Mouse (Mus musculus): ENCODE results near the gene Pold2.
A peak's percentile ranks its signal among the peaks of the same experiment; 100 is the strongest.

Gene Pold2

DNA sequence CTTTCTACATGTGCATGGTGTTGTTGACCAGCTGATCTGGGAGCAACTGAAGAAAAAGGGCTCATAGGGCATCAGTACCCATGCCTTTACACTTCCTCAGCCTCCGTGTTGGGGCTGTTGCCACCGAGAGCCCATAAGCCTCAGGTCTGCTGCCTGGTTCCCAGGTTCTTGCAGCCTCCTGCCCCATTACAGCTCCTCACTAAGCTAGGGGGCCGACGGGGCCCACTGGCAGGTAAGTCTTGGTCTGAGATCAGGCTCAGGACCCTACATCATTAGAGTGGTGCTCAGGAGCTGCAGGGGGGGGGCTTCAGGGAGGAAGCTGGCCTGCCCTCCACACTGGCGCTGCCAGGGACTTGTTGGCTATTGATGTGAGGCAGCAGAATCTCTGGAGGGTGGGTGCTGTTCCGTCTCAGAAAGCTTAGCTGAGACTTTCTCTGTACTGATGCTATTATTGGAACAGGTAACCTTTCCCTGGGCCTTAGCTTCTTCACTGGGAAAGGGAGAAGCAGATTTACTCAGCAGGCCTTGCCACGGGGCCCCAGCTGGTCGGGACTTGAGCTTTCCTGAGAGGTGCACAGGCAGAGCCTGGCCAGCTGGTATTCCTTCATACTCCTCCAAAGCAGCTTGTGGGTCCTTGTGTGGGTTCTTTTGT, 21.5 kb downstream of the Pold2 start:
- no peak for DNase-seq

DNA sequence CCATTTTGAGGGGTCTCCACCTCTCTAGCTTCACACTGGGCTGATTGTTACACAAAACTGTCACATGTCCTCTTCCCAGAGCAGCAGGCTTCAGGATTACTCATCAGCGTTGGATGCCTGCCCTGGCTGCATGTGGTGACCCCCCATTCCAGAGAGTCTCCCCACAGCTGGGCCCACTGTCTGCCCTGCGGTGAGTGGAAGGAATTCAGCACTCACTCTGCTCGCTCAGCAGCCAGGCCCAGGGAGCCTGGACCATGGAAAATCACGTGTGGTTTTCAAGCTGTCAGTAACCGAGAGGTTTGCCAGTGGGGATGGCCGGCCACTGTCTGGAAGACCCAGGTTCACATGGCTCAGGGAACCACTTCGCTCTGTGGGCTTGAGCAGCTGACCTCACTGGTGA, 22.2 kb downstream of the Pold2 start:
- peak; percentile 64 for DNase-seq

DNA sequence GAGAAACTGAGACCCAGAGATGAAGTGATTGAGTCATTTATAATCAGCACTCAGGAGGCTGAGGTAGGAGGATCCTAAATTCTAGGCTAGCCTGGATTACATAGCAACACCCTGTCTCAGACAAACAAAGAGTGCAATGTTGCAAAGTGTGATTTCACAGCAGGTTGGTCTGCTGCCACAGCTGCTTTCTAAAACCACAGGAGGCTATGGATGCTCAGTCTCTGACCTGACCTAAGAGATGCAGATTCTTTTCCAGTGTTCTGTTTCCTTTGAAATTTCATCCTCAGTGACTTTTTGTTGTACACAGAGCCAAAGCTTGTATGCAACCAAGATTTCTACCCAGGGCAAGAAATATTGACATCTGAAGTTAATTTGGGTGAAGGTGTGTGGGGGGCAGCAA, 22.6 kb downstream of the Pold2 start:
- DNase-seq = no peak

DNA sequence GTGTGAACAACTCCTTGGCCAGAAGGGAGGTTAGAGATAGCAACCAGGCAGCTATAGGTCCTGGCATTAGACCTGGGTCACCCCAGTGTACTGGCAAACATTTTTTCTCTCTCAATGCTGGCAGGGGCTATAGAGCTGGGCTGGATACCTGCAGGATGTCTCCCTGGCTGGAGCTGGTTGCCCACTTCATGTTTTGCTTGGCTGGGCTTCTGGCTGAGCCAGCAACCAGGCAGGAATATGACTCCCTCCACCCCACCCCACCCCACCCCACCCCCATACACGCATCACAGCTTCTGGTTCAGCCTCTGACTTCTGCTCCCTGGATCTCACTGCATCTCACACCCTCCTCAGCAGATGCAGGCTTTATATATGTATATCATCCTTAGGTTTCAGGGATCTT, 25.8 kb downstream of the Pold2 start:
- DNase-seq = no peak

DNA sequence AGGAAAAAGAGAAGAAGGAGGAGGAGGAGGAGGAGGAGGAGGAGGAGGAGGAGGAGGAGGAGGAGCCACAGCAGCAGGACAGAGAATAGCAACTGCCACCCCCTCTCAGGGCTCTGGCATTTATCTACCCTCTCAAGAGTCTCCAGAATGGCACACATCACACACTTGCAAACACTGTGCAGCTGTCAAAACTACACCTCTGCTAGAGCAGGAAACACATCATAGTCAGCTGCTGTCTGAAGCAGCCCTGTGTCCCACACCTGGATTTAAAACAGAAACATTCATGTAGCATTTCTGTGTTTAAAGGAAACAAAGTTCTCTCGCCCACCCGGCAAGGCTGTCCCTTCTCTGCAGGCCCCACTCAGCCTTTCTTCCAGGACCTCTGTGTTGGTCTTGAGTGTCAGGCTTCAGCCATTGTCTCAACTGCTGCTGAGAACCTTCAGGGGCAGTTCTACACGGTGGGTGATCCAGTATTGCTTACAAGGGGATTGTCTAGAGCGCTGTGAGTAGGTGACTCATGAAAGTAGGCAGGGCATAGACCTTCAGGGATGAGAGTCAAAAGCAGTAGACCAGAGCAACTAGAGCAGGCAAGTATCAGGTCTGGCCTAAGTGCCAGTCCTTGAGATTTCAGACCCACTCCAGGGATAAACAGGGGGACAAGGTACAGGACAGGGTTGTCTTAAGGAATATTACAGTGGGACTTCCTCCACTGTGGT, 26.9 kb downstream of the Pold2 start:
- DNase-seq = no peak

DNA sequence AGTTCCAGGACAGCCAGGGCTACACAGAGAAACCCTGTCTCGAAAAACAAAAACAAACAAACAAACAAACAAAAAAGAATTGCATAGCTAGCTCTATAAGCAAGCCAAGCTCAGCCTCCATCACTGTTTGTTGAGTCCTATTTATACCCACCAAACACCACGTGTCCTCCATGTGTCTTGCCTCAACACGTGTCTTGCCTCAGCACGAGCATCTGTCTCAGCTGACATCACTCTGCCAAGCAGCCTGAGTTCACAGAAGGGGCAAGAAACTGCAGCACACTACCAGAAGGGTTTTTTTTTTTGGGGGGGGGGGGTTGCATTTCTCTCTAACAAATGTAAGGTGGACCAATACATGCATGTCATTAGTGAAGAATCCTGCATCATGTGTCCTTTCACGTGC, 27.6 kb downstream of the Pold2 start:
- DNase-seq = no peak

DNA sequence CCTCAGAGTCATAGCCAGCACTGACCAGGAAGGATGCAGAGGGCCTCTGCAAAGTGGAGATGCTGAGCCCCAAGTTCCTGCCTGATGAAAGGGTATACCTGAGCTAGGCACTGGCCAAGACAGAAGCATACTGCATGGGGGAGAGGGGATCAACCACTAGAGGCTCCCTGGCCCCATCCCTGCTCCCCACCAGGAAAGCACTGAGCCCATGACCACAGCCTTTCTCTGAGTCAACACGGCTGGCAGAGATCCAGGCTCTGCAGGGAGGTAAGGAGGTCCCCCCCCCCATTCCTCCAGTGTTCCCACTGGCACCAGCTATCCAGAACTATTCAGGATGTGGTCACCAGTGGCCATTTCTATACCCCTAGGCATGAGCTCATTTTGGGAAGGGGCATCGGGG, 28.8 kb downstream of the Pold2 start:
- DNase-seq = no peak

DNA sequence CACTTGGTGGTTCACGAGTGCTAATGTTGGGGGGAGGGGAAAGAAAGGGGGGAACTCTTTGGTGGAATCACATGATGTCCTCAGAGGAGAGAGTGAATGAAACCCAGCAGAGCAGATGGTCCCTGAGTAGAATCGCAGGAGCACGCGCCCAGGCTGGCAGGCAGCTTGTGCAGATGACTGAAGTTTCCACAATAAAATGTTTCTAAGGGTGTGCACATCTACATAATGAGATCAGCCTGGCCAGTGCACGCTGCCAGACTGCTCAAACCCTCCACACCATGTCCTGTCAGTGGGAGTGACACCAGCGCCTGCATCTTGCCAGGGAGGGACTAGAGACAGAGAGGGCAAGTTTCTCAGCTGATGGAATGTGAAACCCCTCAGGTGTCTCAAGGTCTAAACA, 29.4 kb downstream of the Pold2 start:
- peak; percentile 64 for DNase-seq

DNA sequence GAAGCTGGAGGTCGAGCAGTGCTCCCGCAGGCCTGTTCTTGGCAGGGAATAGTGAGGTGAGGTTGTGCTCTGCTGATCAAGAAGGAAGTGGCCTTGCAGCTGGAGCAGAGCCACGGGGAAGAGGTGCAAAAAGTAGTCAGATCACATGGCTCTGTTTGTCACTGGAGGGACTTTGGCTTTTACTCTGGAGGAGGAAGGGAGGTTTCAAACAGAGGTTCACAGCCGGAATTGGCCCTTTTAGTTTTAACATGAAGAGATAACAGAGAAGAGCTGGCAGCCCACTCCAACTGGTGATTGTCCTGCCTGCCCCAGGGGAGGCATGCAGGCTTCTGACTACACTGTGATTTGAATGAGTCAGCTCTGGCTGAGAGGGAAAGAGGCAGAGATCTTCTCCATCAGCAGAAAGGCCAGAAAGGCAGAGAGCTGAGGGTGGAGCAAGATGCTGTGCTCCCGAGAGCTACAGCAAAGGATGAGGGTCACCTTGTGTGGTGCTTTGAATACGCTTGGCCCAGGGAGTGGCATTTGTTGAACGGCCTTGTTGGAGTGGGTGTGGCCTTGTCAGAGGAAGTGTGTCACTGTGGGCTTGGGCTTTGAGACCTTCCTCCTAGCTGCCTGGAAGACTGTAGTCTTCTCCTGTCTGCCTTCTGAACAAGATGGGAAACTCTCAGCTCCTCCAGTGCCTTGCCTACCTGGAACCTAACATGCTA, 31.3 kb downstream of the Pold2 start:
- no peak for DNase-seq

DNA sequence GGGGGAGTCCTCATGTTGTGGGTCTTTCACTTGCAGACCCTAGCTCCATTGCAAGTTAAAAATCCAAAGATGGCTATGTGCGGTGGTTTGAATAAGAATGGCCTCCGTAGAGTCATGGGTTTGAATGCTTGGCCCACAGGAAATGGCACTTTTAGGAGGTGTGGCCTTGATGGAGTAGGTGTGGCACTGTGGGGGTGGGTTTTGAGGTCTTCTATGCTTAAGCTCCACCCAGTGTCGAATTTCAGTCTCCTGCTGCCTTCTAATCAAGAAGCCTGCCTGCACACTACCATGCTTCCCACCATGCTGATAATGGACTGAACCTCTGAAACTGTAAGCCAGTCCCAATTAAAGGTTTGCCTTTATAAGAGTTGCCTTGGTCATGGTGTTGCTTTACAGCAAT, 35.0 kb downstream of the Pold2 start:
- DNase-seq = no peak

DNA sequence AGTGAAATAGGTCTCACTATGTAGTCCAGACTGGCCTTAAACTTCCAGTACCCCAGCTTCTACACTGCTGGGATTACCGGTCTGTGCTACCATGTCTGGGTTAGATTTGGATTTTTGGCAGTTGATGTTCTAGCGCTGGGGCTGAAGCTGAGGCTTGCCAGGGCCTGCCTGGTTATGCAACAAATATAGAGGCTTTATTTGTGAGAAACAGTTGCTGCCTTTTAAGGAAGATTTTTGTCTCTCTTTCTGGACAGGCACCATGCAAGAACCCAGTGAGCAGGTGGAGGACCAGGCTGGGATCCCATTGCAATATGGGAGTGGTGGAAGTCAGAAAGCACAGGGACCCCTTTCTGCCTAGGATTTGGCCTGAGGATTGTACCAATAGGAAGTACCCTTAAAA, 36.3 kb downstream of the Pold2 start:
- DNase-seq = no peak

DNA sequence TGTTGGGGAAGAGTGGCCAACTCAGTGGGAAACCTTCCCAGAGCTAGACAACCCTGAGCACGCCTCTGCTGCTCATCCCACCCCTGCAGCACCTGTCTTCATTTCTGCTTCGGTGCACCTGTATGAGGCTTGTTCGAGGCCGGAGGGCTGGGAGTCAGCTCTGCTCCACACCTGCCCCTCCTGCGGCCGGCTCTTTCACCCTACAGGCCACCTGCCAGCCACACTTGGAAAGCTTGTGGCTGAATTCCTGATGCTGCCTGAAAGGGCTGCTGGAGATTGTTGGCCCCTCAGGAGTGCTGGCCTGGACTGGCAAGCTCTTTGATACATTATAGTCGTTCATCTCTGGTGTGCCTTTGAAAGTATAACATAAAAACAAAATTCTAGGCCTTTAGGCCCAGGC, 37.7 kb downstream of the Pold2 start:
- DNase-seq = no peak

DNA sequence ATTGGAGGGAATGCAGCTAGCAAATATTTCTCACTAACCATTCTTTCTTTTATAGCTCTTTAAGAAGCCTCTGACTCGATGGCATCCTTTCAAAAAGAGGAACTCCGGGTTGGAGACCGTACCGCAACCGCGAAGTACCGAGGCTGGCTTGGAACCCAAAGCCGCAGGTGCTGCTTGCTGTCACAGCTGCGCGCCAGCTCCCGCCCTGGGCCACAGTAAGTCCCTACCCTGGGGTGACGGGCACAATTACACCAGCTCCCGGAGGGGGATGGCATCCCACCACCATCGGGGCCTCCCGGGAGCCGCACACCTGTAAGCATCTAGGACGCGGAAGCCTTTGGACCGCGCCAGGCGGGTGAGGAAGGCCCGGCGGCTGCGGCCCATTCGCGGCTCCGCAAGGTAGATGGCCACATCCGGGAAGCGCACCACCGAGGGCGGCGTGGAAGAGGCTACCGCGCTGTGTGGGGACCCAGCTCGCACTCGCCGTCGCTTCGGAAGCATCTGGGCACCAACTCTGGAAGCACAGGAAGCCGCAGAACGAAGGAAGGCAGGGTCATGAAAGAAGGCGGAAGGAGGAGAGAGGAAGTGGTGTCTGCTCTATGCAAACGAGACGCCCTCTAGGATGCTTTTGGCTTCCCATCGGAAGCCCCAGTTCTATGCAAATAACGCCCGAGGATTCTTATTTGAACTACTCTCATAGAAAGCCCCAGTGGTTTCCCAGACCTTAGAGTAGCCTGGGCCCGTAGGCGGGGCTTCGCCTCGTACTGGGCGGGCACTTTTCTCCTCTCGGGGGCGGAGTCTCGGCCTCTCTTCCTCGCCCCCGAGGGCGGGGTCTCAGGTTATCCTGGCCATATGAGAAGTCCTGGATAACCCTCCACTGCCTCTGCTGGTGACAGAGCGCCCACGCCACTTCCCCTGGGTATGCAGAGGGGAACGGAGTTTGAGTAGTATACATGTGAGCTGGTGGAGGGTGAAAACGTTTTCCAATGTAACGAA, 40.5 kb downstream of the Pold2 start, which contains the start of gene Polm:
Gene Polm, minus strand, starts transcription at position 766 of the 996 bp plus-strand sequence.
- DNase-seq = peak; percentile 92

DNA sequence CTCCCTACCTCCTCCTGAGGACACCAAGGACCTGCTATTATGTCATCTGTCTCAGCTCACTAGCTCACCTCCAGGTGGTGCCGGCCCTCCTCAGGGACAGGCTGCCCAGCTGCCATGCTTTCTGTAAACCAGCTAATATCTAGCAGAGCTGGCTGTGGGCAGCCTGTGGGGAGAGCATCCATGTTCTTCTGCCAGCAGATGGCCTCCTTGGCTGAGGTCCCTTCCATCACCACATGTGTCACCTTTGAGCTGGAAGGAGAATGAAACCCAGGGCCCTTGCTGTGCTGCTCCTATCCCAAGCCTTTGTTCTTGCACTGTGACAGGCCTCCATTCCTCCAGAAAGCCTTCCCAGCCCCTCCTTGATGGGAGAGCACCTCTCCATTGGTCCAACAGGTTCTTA, 42.0 kb downstream of the Pold2 start:
- DNase-seq = no peak

DNA sequence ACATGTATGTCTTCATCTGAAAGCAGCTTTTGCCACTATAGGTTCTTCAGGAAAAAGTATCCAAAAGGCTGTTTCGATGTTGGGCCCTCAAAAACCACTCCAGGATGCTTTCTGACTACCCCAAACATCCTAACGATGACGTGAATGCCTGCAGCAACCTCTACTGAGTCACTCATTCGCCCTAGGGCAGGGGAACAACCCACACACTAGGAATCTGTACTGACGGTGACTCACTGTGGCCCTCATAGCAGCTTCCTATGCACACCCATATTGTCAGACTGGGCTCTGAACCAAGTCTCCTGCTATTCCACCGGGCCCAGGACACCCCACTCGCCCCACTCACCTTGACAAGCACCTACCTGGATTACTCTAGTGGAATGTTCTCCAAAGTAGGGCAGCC, 43.0 kb downstream of the Pold2 start:
- DNase-seq = peak; percentile 23

DNA sequence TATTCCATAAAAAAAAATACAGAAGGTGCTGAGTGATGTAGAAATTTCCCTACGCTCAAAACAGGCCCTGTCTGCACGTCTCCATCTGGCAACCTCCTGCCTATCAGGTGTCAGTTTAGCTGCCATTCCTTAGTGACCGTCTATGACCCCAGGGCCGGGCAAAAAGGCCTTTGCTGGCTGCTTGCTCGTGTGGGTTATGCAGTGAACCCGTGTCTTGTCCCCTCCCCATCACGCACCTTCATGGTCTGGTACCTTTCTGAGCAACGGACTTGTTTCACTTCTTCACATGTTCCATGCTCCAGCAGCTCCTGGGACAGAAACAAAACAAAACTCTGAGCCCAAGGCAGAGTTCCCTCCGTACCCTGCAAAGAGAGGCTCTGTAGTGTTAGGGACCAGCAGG, 43.6 kb downstream of the Pold2 start:
- no peak for DNase-seq

DNA sequence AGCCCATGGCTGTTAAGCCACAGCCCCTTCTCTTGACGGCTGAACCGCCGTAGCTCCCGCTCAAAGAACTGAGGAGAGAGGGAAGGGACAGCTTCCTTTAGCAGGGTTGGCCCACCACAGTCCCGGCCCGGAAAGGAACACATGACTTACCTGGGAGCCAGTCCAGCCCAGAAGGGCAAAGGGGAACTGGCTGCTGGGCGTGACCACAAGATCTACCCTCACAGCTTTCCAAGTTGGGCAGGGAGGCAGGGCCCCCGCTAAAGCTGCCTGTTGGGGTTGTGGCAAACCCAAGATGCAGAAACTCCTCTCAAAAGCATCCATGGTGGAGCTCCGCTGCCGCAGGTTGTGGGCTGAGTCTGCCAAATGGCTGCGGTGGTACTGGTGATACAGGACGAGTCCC, 48.8 kb downstream of the Pold2 start:
- DNase-seq = no peak

DNA sequence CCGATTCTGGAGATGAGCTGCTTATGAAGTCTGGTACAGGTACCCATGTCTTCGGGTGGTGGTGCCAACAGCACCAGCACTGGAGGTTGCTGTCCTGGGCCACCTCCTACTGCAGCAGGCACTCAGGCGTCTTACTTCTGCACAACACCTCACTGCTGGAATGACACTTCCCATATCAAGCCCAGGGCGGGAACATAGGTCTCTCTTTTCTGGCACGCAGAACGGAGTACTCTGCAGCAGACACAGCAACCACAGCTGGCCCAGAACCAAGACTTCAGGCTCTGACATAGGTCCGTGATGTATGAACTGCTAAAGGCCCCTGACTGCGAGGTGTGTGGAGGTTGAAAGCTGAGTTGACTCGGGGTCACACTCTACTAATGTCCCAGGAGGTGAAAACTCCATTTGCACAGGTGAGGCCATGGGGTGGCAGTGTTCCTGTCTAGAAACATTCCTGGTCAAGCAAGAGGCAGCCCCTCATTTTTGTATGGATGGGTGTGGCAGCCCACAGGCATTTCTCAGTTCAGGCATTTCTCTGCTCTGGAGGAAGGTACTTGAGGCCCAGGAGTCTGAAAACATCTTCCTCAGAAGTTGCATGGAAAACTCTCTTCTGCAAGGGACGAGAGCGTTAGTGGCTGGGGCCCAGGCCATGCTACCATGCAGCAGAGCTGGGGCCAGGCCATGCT, 49.4 kb downstream of the Pold2 start:
- DNase-seq = no peak

DNA sequence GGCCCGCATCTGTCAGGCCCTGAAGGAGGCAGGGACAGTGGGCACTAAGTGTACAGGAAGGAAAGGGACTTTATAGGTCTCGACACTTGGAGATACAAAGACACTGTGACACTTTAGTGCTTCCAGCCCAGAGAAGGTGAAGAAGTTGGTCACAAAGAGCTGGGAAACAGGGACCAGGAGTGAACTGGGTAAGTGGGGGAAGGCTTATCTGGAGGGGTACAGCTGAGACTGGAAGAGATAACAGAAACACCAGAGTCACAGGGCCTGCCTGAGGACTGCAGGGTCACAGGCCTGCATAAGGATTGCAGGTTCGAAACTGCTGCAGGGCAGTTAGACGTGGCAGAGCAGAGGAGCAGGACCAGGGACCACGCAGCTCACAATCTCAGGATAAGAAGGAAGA, 50.2 kb downstream of the Pold2 start:
- no peak for DNase-seq

DNA sequence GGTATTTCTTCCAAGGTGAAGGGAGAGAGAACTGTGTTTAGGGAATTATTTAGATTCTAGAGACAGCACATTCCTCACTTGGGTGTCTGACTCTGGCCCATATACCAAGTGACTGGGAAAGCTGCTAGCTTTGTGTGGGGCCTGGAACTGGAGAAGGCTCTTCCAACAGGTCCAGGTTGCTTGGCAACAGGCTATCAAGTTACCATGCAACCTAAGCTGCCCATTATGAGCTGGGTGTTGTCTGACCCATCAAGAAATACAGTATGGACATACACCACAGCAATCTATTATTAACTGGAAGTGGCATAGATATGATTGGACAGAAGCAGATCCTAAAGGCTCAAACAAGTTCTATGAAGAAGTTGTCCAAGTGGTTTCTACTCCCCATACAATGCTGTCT, 52.7 kb downstream of the Pold2 start:
- no peak for DNase-seq

Measured in right cerebral cortex, adult 18-20 months (tissue).